Mouse (Mus musculus): ENCODE data around the gene Srrt. TPM values are rescaled to one million over a fixed set of nuclear protein-coding genes. Genes with fewer than 3 reads are reported as not detected.

Gene Srrt
- total and polyA plus RNA-seq, 3 experiments: 291 to 454 TPM; not detected in 1

- H3K27ac ChIP-seq (ENCODE audit: control insufficient read depth, low read depth, low read length): peak within 1 kb of the TSS; percentile 75
- peaks cover 0 to 17% of the 10 kb centered on the region in 2 experiments; a peak in 2 of 4 replicates for H3K36me3 ChIP-seq (ENCODE audit: control insufficient read depth in 1 of 2, insufficient read depth in 2 of 2, low read length in 2 of 2)
- TF ChIP-seq GATA1 (IDR thresholded peaks at IDR 0.05; ENCODE audit: low read depth, low read length): no peak
- peak; percentile 35; the same call in 1 of the 2 replicates for TF ChIP-seq USF1 (IDR thresholded peaks at IDR 0.05; ENCODE audit: low read depth, low read length)
- peak; percentile 1 for TF ChIP-seq ETS1 (IDR thresholded peaks at IDR 0.05; ENCODE audit: low read depth, low read length)
- TF ChIP-seq MAX (IDR thresholded peaks at IDR 0.05; ENCODE audit: low read length): peak; percentile 62
- TF ChIP-seq TBP (IDR thresholded peaks at IDR 0.05; ENCODE audit: low read depth, low read length): no peak
- peak; percentile 45; the same call in 1 of the 2 replicates for TF ChIP-seq NRF1 (IDR thresholded peaks at IDR 0.05; ENCODE audit: insufficient read depth, low read depth, low read length, poor library complexity, severe bottlenecking)
- 0 out of 2 replicates have a peak, but pooled peaks have one; percentile 34 for TF ChIP-seq ZMIZ1 (IDR thresholded peaks at IDR 0.05; ENCODE audit: low read depth, low read length)
- TF ChIP-seq SIN3A (IDR thresholded peaks at IDR 0.05; ENCODE audit: low read length): peak; percentile 64; the same call in 1 of the 2 replicates
- no peak for TF ChIP-seq RCOR1 (IDR thresholded peaks at IDR 0.05; ENCODE audit: low read depth, low read length)
- 0 out of 2 replicates have a peak, but pooled peaks have one; percentile 42 for TF ChIP-seq CHD1 (IDR thresholded peaks at IDR 0.05; ENCODE audit: low read depth, low read length)
- peak in 1 of 2 experiments; percentile 28; a peak in 1 of 4 replicates for TF ChIP-seq USF2 (IDR thresholded peaks at IDR 0.05; ENCODE audit: borderline replicate concordance in 1 of 2, insufficient read depth in 1 of 2, low read depth in 1 of 2, low read length in 2 of 2)
- TF ChIP-seq TAL1 (IDR thresholded peaks at IDR 0.05; ENCODE audit: low read length): peak; percentile 5; the same call in 1 of the 2 replicates
- TF ChIP-seq SMC3 (IDR thresholded peaks at IDR 0.05; ENCODE audit: low read depth, low read length): peak; percentile 21; the same call in 1 of the 2 replicates
- no peak for TF ChIP-seq UBTF (IDR thresholded peaks at IDR 0.05; ENCODE audit: borderline replicate concordance, insufficient read depth, low read depth, low read length)
- TF ChIP-seq MXI1 (IDR thresholded peaks at IDR 0.05; ENCODE audit: low read depth, low read length): peak; percentile 64
- peak; percentile 63; the same call in 1 of the 2 replicates for TF ChIP-seq BHLHE40 (IDR thresholded peaks at IDR 0.05; ENCODE audit: borderline replicate concordance, low read depth, low read length)
- TF ChIP-seq EP300 (IDR thresholded peaks at IDR 0.05; ENCODE audit: low read depth in 1 of 2, low read length in 2 of 2): no peak; a peak in 1 of 4 replicates
- TF ChIP-seq MAZ (IDR thresholded peaks at IDR 0.05; ENCODE audit: low read depth, low read length): peak; percentile 7
- TF ChIP-seq MYC (IDR thresholded peaks at IDR 0.05; ENCODE audit: low read depth, low read length): peak; percentile 34; the same call in 1 of the 2 replicates
- peak; percentile 8 to 36; a peak in 1 of 4 replicates for TF ChIP-seq POLR2A (IDR thresholded peaks at IDR 0.05; ENCODE audit: control insufficient read depth in 1 of 2, insufficient read depth in 1 of 2, low read depth in 1 of 2, low read length in 2 of 2, poor library complexity in 1 of 2)
- no peak for TF ChIP-seq GABPA (IDR thresholded peaks at IDR 0.05; ENCODE audit: low read depth, low read length)
- H3K4me1 ChIP-seq (ENCODE audit: control insufficient read depth in 1 of 2, insufficient read depth in 2 of 2, low read length in 2 of 2): peaks cover 3 to 27% of the 10 kb centered on the region in 2 experiments
- H3K9me3 ChIP-seq (replicated peaks; ENCODE audit: insufficient read depth, low read length): no peaks in the 10 kb centered on the region
- H3K9ac ChIP-seq (ENCODE audit: control insufficient read depth, low read depth, low read length, poor library complexity, severe bottlenecking): peak within 1 kb of the TSS; percentile 86
- peak within 1 kb of the TSS; percentile 70 to 89 for H3K4me3 ChIP-seq (ENCODE audit: control insufficient read depth in 1 of 2, insufficient read depth in 1 of 2, low read depth in 2 of 2, low read length in 2 of 2)
- H3K27me3 ChIP-seq (ENCODE audit: control insufficient read depth in 1 of 2, insufficient read depth in 2 of 2, low read length in 2 of 2): no peaks in the 10 kb centered on the region
- peaks cover 7% of the 10 kb centered on the region; the same call in 1 of the 2 replicates for H3K79me2 ChIP-seq (ENCODE audit: control insufficient read depth, insufficient read depth, low read length, poor library complexity)
- peak; percentile 74 for DNase-seq (ENCODE audit: low read depth, low spot score)
Measured at GRCm38 (mm10) chr5:137287032-137287952, 20.2 kb downstream of the Srrt start, which contains the start of gene Ache. Gene Ache (plus strand): TSS chr5:137287519.

Measured in MEL (cell line).